Mouse (Mus musculus) lung, embryonic 16.5 days (tissue): ENCODE results near the gene Mrps18c. TPM values are rescaled to one million over a fixed set of nuclear protein-coding genes. Genes with fewer than 3 reads are reported as not detected.

ENCODE experiments used
- ATAC-seq: fragments of 200-750 bp; cut with Nextera tagmentation; 2 replicates; pipeline ENCODE4 v1.8.0; 2017; ENCODE audit warnings: low read depth, mild to moderate bottlenecking, moderate library complexity
- H3K27ac ChIP-seq: fragments of 300-500 bp; sonication (generic); 2 replicates; pipeline ENCODE4 v1.5.1; 2014; ENCODE audit warnings: mild to moderate bottlenecking, control low read depth, low read length
- H3K27me3 ChIP-seq: fragments of 300-500 bp; sonication (generic); 2 replicates; pipeline ENCODE4 v1.6.1; 2014; ENCODE audit warnings: low read depth, low read length, mixed read lengths; ENCODE audit not compliant: control insufficient read depth, insufficient read depth
- H3K36me3 ChIP-seq: fragments of 300-500 bp; sonication (generic); 2 replicates; pipeline ENCODE4 v1.6.1; 2014; ENCODE audit warnings: low read length; ENCODE audit not compliant: control insufficient read depth, insufficient read depth
- H3K4me1 ChIP-seq: fragments of 300-500 bp; sonication (generic); replicated peaks from 2 replicates; pipeline ENCODE4 v1.6.1; 2014; ENCODE audit warnings: low read length, mixed read lengths; ENCODE audit not compliant: control insufficient read depth, insufficient read depth
- H3K4me2 ChIP-seq: fragments of 300-500 bp; sonication (generic); 2 replicates; pipeline ENCODE4 v1.6.1; 2014; ENCODE audit warnings: low read depth, low read length, control low read depth
- H3K4me3 ChIP-seq: fragments of 300-500 bp; sonication (generic); 2 replicates; pipeline ENCODE4 v1.5.1; 2014; ENCODE audit warnings: mild to moderate bottlenecking, low read length, control low read depth
- H3K9ac ChIP-seq: fragments of 300-500 bp; sonication (generic); 2 replicates; pipeline ENCODE4 v1.6.1; 2014; ENCODE audit warnings: low read length, control low read depth
- H3K9me3 ChIP-seq: fragments of 300-500 bp; sonication (generic); 2 replicates; pipeline ENCODE4 v1.6.1; 2016; ENCODE audit warnings: low read length; ENCODE audit not compliant: control insufficient read depth
- WGBS: fragments of 180-500 bp; shearing (Covaris S2); extraction: QIAGEN DNeasy Blood & Tissue Kit; methylation state at CpG from one replicate; pipeline ENCODE4 v1.1.7; 2014; 5-methylcytosine and 5-hydroxymethylcytosine counted together
- polyA plus RNA-seq: library from polyadenylated mRNA; unstranded; fragments of >200 nt; fragmentation: Nextera tagmentation; extraction: Ambion mirVana; gene quantifications from 2 replicates; pipeline ENCODE4 v1.2.1, GENCODE M21; 2015

The Mrps18c gene
- polyA plus RNA-seq, 1 experiment from 2014 or later, result 154 TPM

DNA sequence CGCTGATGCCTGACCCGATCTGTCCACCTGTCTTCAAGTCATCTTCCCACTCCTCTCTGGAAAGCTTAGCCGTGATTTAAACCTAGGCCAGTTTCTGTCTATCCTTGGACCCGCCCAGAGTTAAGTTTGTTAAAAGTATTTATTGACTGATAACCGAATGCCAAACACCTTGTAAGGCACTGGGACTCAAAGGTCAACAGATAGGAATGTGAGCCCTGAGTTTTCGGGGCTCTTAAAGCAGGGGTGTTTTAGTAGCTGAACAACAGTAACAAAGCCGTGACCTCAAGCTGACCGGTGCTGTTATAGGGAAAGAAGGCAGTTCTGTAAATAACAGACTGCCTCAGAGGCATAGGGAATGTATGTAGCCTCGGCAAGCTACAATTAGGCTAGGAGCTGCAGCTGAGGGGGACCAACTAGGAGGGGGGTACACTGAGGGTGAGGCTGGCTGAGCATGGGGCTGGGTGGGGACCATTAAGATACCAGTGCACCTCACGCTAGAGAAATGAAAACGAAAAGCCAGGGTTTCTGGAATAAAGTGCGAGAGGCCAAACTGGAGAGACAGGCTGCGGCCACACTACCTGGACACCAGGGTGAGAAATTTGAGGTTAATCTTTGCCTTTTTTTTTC, 22.5 kb upstream of the Mrps18c start:
- Histone ChIP-seq H3K4me1 (no peaks in the 10 kb centered on the region), H3K27me3 (no peaks in the 10 kb centered on the region), H3K9me3 (no peaks in the 10 kb centered on the region), H3K4me2 (no peak overlapping the region), H3K4me3 (no peak overlapping the region), H3K9ac (no peak overlapping the region), H3K36me3 (peaks cover 11% of the 10 kb centered on the region), H3K27ac (no peak overlapping the region)
- 65% methylated on average over 13 of the region's 13 CpGs for WGBS
- no peak for ATAC-seq

DNA sequence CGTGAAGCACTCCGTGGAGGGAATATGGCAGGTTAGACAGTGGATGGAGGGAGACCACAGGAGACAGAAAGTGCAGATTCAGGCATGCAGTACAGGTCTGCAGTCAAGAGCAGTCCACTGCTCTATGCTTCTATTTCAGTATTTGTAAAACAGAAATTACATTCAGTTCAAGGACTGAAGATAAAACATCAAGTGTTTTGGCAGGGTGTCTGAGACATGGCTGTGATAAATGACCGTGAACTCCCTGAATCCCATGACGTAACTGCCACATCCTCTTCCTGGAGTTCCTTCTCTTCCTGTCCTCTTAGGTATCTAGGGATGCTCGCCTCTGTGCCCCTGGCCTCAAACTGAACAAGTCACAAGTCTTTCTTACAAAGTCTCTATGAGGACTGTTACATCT, 21.5 kb upstream of the Mrps18c start:
- WGBS, result 85% methylated on average over 5 of the region's 5 CpGs
- Histone ChIP-seq H3K9me3 (no peaks in the 10 kb centered on the region), H3K9ac (no peak overlapping the region), H3K4me1 (no peaks in the 10 kb centered on the region), H3K4me2 (no peak overlapping the region), H3K27ac (no peak overlapping the region), H3K4me3 (no peak overlapping the region), H3K27me3 (no peaks in the 10 kb centered on the region), H3K36me3 (peaks cover 14% of the 10 kb centered on the region)
- no peak for ATAC-seq

DNA sequence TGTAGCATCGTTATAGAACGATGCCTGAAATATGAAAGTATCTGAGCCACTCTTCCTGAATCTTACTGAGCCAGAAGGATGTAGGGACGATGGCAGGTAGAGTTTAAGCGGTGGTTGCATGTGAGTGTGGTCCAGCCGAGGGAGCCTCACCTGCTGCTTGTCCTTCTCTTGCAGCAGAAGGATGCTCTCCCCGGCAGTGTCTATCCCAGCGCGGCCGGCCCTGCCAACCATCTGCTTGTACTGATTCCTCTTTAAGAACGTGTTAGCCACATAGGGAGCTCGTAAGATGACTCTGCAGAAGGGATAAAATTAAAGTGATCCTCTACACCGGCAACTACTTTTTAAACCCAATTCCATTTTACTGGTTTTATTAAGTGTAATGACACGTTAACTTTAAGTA, 19.4 kb upstream of the Mrps18c start:
- ATAC-seq, result no peak
- H3K36me3 ChIP-seq, result peaks cover 15% of the 10 kb centered on the region
- H3K9me3 ChIP-seq, result no peaks in the 10 kb centered on the region
- WGBS, result 94% methylated on average over 13 of the region's 13 CpGs
- H3K9ac ChIP-seq, result no peak overlapping the region
- no peaks in the 10 kb centered on the region for H3K4me1 ChIP-seq
- H3K4me2 ChIP-seq, result no peak overlapping the region
- H3K4me3 ChIP-seq, result no peak overlapping the region
- H3K27me3 ChIP-seq, result no peaks in the 10 kb centered on the region
- no peak overlapping the region for H3K27ac ChIP-seq

DNA sequence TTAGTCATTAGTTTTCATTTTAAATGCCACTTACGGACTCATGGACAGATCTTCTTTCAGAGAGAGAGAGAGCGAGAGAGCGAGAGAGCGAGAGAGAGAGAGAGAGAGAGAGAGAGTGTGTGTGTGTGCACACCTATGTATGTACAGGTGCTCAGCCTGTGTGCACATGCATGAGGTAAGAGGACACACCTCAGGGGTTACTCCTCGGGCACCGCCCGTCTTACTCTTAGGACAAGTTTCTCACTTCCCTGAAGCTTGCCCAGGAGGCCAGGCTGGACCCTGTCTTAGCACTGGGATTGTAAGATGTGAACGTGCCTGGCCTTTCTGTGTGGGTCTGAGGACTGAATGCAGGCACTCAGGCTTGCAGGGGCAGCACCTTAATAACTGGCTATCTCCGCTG, 10.9 kb upstream of the Mrps18c start:
- Histone ChIP-seq H3K4me3 (no peak overlapping the region), H3K27me3 (no peaks in the 10 kb centered on the region), H3K4me2 (no peak overlapping the region), H3K36me3 (peaks cover 23% of the 10 kb centered on the region), H3K4me1 (no peaks in the 10 kb centered on the region), H3K27ac (no peak overlapping the region), H3K9ac (no peak overlapping the region), H3K9me3 (no peaks in the 10 kb centered on the region)
- ATAC-seq, result no peak
- WGBS, result 92% methylated on average over 9 of the region's 9 CpGs

DNA sequence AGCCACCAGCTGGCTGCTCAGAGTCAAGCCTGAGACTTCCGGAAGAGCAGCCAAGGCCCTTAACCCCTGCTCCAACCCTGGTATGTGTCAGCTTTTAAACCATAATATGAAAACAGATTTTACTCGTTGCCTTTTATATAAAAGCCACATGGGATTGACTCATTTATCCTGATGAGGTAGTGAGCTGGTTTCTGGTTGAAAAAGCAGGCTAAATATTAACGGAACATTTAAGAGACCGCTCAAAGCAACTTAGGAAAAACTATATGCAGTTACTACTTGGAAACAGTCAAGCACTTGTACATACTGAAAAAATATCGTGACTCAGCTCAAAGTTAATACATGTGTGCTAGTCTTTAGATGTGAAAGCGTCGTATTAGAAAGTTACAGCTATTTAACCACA, 6.2 kb upstream of the Mrps18c start:
- no peak for ATAC-seq
- H3K4me3 ChIP-seq, result no peak overlapping the region
- H3K36me3 ChIP-seq, result peaks cover 17% of the 10 kb centered on the region
- no peaks in the 10 kb centered on the region for H3K4me1 ChIP-seq
- no peak overlapping the region for H3K27ac ChIP-seq
- WGBS, result 85% methylated on average over 7 of the region's 7 CpGs
- no peak overlapping the region for H3K9ac ChIP-seq
- no peaks in the 10 kb centered on the region for H3K27me3 ChIP-seq
- H3K4me2 ChIP-seq, result no peak overlapping the region
- H3K9me3 ChIP-seq, result no peaks in the 10 kb centered on the region

DNA sequence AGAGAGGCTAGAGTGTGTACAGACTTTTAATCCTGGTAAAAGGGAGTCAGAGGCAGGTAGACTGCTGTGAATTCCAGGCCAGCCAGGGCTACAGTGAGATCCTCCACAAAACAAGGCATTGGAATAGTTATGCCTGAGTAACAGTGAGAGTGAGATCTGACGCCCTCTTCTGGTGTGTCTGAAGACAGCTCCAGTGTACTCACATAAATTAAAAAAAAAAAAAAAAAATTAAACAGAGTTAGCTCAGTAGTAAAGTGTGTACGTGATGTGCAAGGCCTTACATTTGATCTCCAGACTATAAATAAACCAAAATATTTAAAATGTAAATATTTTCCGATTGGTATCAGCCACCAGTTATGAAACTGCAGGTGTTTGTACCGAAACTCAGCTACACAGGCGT, 4.3 kb upstream of the Mrps18c start:
- Histone ChIP-seq H3K27me3 (no peaks in the 10 kb centered on the region), H3K27ac (no peak overlapping the region)
- WGBS, result 69% methylated on average over 5 of the region's 5 CpGs

DNA sequence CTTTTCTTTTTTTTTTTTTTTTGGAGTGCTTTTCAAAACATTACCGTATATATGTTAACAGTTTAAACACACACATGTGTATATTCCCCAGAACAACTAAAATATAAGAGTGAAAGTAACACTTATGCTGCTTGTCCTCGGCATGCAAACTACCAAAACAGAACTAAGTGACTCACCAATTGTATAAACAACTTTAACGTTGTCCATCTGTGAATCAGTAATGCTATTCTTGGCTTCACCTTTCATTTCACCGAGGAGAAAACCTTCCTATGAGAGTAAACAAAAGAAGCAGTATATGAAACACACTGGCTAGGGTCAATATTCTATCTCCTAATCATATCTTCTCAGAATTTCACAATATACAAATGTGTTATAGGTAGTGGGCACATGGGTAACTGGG, 19.9 kb downstream of the Mrps18c start:
- Histone ChIP-seq H3K27me3 (no peaks in the 10 kb centered on the region), H3K9me3 (no peaks in the 10 kb centered on the region), H3K4me3 (no peak overlapping the region), H3K4me2 (no peak overlapping the region), H3K27ac (no peak overlapping the region), H3K9ac (no peak overlapping the region), H3K4me1 (0 out of 2 replicates have a peak, but pooled peaks cover 2% of the 10 kb centered on the region), H3K36me3 (peaks cover 4% of the 10 kb centered on the region; the same call in 1 of the 2 replicates)
- no peak for ATAC-seq
- WGBS, result 57% methylated on average over 4 of the region's 4 CpGs

More for the DNA sequence above, 4.3 kb upstream of the Mrps18c start:
- Histone ChIP-seq H3K9me3 (no peaks in the 10 kb centered on the region), H3K4me2 (no peak overlapping the region), H3K4me1 (no peaks in the 10 kb centered on the region; the same call in 1 of the 2 replicates), H3K9ac (no peak overlapping the region), H3K4me3 (no peak overlapping the region), H3K36me3 (peaks cover 14% of the 10 kb centered on the region)
- ATAC-seq, result no peak

DNA sequence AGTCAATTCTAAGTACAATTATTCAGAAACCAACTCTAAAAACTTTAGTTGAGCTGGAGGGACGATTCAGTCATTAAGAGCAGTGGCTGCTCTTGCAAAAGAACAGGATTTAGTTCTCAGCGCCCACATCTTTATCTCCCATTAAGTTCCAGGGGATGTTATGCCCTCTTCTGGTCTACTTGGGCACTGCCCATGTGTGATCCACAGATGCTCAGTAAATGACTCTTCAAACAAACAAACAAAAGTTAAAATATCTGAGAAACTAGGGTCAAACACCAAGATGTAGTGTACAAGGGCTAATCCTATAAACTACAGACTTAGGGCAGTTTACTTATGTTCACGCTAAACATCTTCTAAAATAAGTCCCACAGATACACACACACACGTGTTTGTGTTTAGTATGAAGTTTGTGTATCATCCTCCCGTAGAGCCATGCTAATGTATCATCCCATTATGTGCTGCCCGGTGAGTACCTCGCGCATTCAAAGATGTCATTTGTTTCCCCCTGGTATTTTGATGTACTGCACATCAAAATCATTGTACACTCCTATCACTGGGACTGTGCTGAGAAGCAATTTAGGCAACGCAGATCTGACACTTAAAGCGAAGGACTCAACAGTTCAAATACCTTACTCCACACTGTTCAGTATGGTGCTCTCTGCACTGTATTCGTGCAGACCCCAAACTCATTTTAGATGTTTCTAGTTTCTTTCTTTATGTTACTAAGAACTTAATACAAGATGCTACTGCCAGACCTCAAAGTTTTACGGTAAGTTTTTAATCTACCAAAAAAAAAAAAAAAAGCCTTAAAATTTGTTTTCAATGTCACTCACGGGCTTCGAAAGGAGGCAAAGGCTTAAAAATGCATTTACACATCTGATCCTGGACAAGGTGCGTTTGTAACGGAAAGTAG, 21.4 kb downstream of the Mrps18c start:
- ATAC-seq, result no peak
- Histone ChIP-seq H3K27me3 (no peaks in the 10 kb centered on the region), H3K4me2 (peak overlapping the region; percentile 77), H3K4me1 (0 out of 2 replicates have a peak, but pooled peaks cover 2% of the 10 kb centered on the region), H3K9me3 (no peaks in the 10 kb centered on the region), H3K36me3 (no peaks in the 10 kb centered on the region; the same call in 1 of the 2 replicates), H3K4me3 (peak overlapping the region; percentile 83), H3K9ac (peak overlapping the region; percentile 98), H3K27ac (no peak overlapping the region)
- WGBS, result 22% methylated on average over 16 of the region's 16 CpGs

DNA sequence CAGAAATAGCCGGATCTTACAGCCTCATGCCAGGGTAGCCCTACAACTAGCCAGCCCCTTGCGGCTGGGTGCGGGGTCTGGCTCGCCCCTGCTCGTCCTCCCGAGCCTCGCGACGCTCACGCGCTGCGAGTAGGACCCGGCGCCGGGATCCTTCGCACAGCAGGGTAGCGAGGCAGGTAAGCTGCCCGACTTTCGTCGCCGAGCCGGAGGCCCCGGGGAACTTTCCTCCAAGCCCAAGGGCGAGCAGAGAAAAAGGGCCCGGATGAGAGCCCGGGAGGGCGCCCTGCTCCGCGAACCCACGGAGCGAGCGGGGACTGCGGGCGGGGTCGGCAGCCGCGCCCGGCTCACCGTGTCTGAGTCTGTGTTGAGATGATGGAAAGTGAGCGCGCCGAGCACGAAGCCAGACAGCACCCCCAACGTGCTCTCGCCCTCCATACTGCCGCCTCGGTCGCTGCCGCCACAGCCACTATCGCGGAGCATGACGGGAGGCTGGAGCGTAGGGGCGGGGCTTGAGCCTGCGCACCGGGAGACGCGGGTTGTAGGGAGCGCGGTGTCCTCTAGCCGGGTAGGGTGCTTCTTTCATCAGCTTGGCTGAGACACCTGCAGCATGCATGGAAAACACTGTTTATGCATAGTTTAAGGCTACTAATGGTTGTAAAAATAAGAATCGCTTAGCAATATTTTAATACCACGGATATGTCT, 22.2 kb downstream of the Mrps18c start, which contains the start of gene Abraxas1:
Gene Abraxas1 (minus strand): TSS at position 483 of the 702 bp plus-strand sequence.
- H3K36me3 ChIP-seq, result no peaks in the 10 kb centered on the region
- peak within 1 kb of the TSS; percentile 98 for H3K9ac ChIP-seq
- H3K27ac ChIP-seq, result peak within 1 kb of the TSS; percentile 75
- WGBS, result under 1% methylated on average over 63 of the region's 63 CpGs
- ATAC-seq, result peak; percentile 97
- H3K4me1 ChIP-seq, result 0 out of 2 replicates have a peak, but pooled peaks cover 2% of the 10 kb centered on the region
- peak within 1 kb of the TSS; percentile 83 for H3K4me3 ChIP-seq
- H3K9me3 ChIP-seq, result no peaks in the 10 kb centered on the region
- peak within 1 kb of the TSS; percentile 77 for H3K4me2 ChIP-seq
- no peaks in the 10 kb centered on the region for H3K27me3 ChIP-seq
